Mouse (Mus musculus): Measurements from ENCODE around the gene Apba3. TPM values are rescaled to one million over a fixed set of nuclear protein-coding genes. Genes with fewer than 3 reads are reported as not detected.

The Apba3 gene
- polyA plus RNA-seq, 1 experiment from 2014 or later, result 61.2 TPM

DNA sequence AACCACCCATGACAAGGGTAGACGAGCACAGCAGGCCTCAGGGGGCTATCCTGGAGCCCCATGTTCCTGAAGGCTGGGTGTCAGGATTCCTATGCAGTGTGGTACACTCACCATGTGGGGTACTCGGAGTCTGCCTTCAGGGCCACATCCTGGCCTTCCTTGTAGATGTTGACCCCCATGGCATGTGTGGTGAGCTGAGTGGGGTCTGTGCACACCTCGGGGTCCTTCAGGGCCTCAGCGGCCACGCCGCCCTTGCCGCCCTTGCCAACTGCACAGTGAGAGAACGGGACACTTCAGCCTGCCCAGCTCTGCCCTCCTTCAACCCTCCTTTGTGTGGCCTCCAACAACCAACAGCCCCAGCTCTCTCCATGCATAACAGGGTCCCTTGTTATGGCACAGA lies 1.2 kb upstream of the Apba3 start:
- Histone ChIP-seq H3K9ac (ENCODE audit: low read length) (peak overlapping the region; percentile 49), H3K27ac (ENCODE audit: low read length) (no peak overlapping the region), H3K4me2 (ENCODE audit: low read depth, low read length) (peak overlapping the region; percentile 52), H3K4me1 (replicated peaks; ENCODE audit: control insufficient read depth, insufficient read depth, low read length) (peaks cover 18% of the 10 kb centered on the region), H3K36me3 (ENCODE audit: control insufficient read depth, insufficient read depth, low read length) (peaks cover 14% of the 10 kb centered on the region), H3K27me3 (ENCODE audit: control insufficient read depth, insufficient read depth, low read depth, low read length) (peaks cover under 1% of the 10 kb centered on the region; the same call in 1 of the 2 replicates), H3K9me3 (ENCODE audit: control insufficient read depth, low read length) (peaks cover 5% of the 10 kb centered on the region), H3K4me3 (ENCODE audit: low read length) (peak overlapping the region; percentile 70)
- WGBS, result 93% methylated on average over 8 of the region's 8 CpGs
- ATAC-seq (ENCODE audit: low read depth), result no peak

- Histone ChIP-seq H3K9ac (ENCODE audit: low read length) (peak overlapping the region; percentile 87), H3K27me3 (ENCODE audit: control insufficient read depth, insufficient read depth, low read depth, low read length) (no peaks in the 10 kb centered on the region), H3K9me3 (ENCODE audit: control insufficient read depth, low read length) (no peaks in the 10 kb centered on the region), H3K4me3 (ENCODE audit: low read length) (peak overlapping the region; percentile 71), H3K27ac (ENCODE audit: low read length) (0 out of 2 replicates have a peak overlapping the region, but pooled peaks have one; percentile 15), H3K36me3 (ENCODE audit: control insufficient read depth, insufficient read depth, low read length) (peaks cover 33% of the 10 kb centered on the region), H3K4me1 (replicated peaks; ENCODE audit: control insufficient read depth, insufficient read depth, low read length) (peaks cover 18% of the 10 kb centered on the region), H3K4me2 (ENCODE audit: low read depth, low read length) (peak overlapping the region; percentile 70)
- WGBS, result 2% methylated on average over 23 of the region's 23 CpGs
- ATAC-seq (ENCODE audit: low read depth), result peak; percentile 61
These were observed 1.3 kb downstream of the Apba3 start for GRCm38 (mm10) chr10:81268056-81268455.

- Histone ChIP-seq H3K4me2 (ENCODE audit: low read depth, low read length) (peak overlapping the region; percentile 70), H3K36me3 (ENCODE audit: control insufficient read depth, insufficient read depth, low read length) (peaks cover 38% of the 10 kb centered on the region), H3K9ac (ENCODE audit: low read length) (peak overlapping the region; percentile 87), H3K4me1 (replicated peaks; ENCODE audit: control insufficient read depth, insufficient read depth, low read length) (peaks cover 18% of the 10 kb centered on the region), H3K27me3 (ENCODE audit: control insufficient read depth, insufficient read depth, low read depth, low read length) (no peaks in the 10 kb centered on the region), H3K27ac (ENCODE audit: low read length) (no peak overlapping the region), H3K4me3 (ENCODE audit: low read length) (peak overlapping the region; percentile 71), H3K9me3 (ENCODE audit: control insufficient read depth, low read length) (no peaks in the 10 kb centered on the region)
- no peak for ATAC-seq (ENCODE audit: low read depth)
- 70% methylated on average over 16 of the region's 16 CpGs for WGBS
These were observed 2.1 kb downstream of the Apba3 start for GRCm38 (mm10) chr10:81268643-81269412.

DNA sequence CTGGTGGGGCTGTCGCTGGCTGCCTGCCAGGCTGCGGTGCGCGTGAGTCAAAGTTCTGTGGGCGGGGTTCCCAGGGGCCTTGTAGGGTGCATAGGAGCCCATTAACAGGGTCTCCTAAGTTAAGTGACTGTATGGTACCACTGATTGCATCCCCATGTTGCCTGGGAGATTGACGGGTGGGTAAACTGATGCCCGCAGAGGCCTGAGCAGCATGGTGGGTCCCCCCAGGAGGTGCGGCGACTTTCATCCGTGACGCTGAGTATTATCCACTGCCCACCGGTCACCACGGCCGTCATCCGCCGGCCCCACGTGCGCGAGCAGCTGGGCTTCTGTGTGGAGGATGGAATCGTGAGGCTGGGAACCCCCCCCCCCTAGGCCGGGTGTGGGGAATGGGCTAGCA lies 5.6 kb downstream of the Apba3 start:
- Histone ChIP-seq H3K36me3 (ENCODE audit: control insufficient read depth, insufficient read depth, low read length) (peaks cover 39% of the 10 kb centered on the region), H3K4me3 (ENCODE audit: low read length) (no peak overlapping the region), H3K4me1 (replicated peaks; ENCODE audit: control insufficient read depth, insufficient read depth, low read length) (peaks cover 11% of the 10 kb centered on the region), H3K27me3 (ENCODE audit: control insufficient read depth, insufficient read depth, low read depth, low read length) (no peaks in the 10 kb centered on the region), H3K9ac (ENCODE audit: low read length) (no peak overlapping the region), H3K9me3 (ENCODE audit: control insufficient read depth, low read length) (no peaks in the 10 kb centered on the region), H3K4me2 (ENCODE audit: low read depth, low read length) (no peak overlapping the region), H3K27ac (ENCODE audit: low read length) (no peak overlapping the region)
- WGBS, result 92% methylated on average over 21 of the region's 21 CpGs
- no peak for ATAC-seq (ENCODE audit: low read depth)

DNA sequence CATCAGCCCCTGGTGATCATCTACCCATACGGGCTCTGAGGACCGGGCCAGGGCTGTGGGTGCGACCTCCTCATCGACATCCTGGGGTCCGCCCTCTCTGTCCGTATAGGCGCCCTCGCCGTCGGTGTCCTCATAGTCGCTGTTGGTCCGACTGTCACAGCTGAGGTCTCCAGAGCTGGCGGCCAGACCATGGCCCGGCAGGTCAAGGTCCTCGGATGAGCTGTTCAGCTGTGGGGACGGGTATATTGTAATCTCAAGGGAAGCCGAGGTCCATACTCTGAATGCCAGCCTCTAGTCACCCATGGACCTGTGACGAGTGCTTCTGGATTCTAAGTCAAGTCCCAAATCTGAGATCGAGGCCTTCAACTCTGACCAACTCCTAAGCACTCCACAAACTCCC lies 7.1 kb downstream of the Apba3 start:
- Histone ChIP-seq H3K4me3 (ENCODE audit: low read length) (no peak overlapping the region), H3K9ac (ENCODE audit: low read length) (no peak overlapping the region), H3K27me3 (ENCODE audit: control insufficient read depth, insufficient read depth, low read depth, low read length) (no peaks in the 10 kb centered on the region), H3K4me1 (replicated peaks; ENCODE audit: control insufficient read depth, insufficient read depth, low read length) (peaks cover 7% of the 10 kb centered on the region), H3K27ac (ENCODE audit: low read length) (no peak overlapping the region), H3K36me3 (ENCODE audit: control insufficient read depth, insufficient read depth, low read length) (peaks cover 39% of the 10 kb centered on the region), H3K4me2 (ENCODE audit: low read depth, low read length) (no peak overlapping the region), H3K9me3 (ENCODE audit: control insufficient read depth, low read length) (no peaks in the 10 kb centered on the region)
- 92% methylated on average over 19 of the region's 19 CpGs for WGBS
- ATAC-seq (ENCODE audit: low read depth), result no peak

DNA sequence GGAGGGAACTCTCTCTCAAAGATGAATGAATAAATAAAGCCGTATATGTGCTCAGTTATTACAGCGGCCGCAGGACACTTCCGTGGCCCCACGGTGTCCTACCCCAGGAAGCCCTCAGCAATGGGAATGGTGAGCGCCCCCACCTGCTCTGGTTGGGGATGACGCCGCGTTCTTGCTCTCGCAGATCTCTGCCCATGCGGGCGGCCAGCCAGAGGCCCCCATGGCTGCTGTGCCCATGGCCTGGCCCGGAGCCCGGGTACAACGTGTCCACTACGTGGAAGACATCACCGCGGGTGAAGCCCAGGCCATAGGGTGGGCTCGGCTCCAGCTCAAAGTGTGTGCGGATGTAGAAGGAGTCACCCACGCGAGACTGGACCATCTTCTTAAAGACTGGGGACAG lies 10.9 kb downstream of the Apba3 start:
- no peak for ATAC-seq (ENCODE audit: low read depth)
- Histone ChIP-seq H3K9me3 (ENCODE audit: control insufficient read depth, low read length) (no peaks in the 10 kb centered on the region), H3K4me1 (replicated peaks; ENCODE audit: control insufficient read depth, insufficient read depth, low read length) (peaks cover 4% of the 10 kb centered on the region; the same call in 1 of the 2 replicates), H3K9ac (ENCODE audit: low read length) (no peak overlapping the region), H3K4me2 (ENCODE audit: low read depth, low read length) (no peak overlapping the region), H3K27ac (ENCODE audit: low read length) (no peak overlapping the region), H3K27me3 (ENCODE audit: control insufficient read depth, insufficient read depth, low read depth, low read length) (peaks cover 7% of the 10 kb centered on the region; the same call in 1 of the 2 replicates), H3K36me3 (ENCODE audit: control insufficient read depth, insufficient read depth, low read length) (peaks cover 21% of the 10 kb centered on the region), H3K4me3 (ENCODE audit: low read length) (no peak overlapping the region)
- WGBS, result 72% methylated on average over 22 of the region's 22 CpGs

- Histone ChIP-seq H3K9ac (ENCODE audit: low read length) (peak overlapping the region; percentile 21; the same call in 1 of the 2 replicates), H3K4me3 (ENCODE audit: low read length) (no peak overlapping the region), H3K36me3 (ENCODE audit: control insufficient read depth, insufficient read depth, low read length) (peaks cover 6% of the 10 kb centered on the region), H3K27ac (ENCODE audit: low read length) (no peak overlapping the region), H3K4me2 (ENCODE audit: low read depth, low read length) (no peak overlapping the region), H3K4me1 (replicated peaks; ENCODE audit: control insufficient read depth, insufficient read depth, low read length) (peaks cover 4% of the 10 kb centered on the region; the same call in 1 of the 2 replicates), H3K27me3 (ENCODE audit: control insufficient read depth, insufficient read depth, low read depth, low read length) (peaks cover 22% of the 10 kb centered on the region), H3K9me3 (ENCODE audit: control insufficient read depth, low read length) (no peaks in the 10 kb centered on the region)
- peak; percentile 25; the same call in 1 of the 2 replicates for ATAC-seq (ENCODE audit: low read depth)
- WGBS, result 32% methylated on average over 10 of the region's 10 CpGs
These were observed 12.7 kb downstream of the Apba3 start for GRCm38 (mm10) chr10:81279496-81279895.

DNA sequence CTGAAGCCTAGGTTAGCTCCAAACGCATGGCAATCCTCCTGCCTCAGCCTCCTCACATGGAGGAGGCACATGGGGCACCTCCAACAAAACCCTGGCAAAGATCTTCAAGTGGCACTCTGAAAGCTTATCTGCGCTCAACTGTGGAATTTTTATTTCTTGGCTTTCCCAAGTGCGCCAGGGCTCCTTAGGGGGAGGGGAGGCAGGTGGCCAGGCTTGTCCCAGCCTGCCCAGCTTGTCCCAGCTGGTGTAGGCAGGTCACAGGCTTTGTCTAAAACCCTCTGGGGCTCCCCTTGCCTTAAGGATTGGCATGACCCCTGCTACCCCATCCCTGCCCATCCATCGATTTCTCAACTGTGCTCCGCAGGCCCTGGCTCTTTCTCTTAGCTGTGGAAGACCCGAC lies 17.4 kb downstream of the Apba3 start:
- peak overlapping the region; percentile 8; the same call in 1 of the 2 replicates for H3K9ac ChIP-seq (ENCODE audit: low read length)
- H3K4me1 ChIP-seq (replicated peaks; ENCODE audit: control insufficient read depth, insufficient read depth, low read length), result peaks cover 4% of the 10 kb centered on the region; the same call in 1 of the 2 replicates
- H3K4me2 ChIP-seq (ENCODE audit: low read depth, low read length), result peak overlapping the region; percentile 78; the same call in 1 of the 2 replicates
- 31% methylated on average over 6 of the region's 6 CpGs for WGBS
- peaks cover 34% of the 10 kb centered on the region for H3K27me3 ChIP-seq (ENCODE audit: control insufficient read depth, insufficient read depth, low read depth, low read length)
- ATAC-seq (ENCODE audit: low read depth), result no peak
- no peaks in the 10 kb centered on the region for H3K9me3 ChIP-seq (ENCODE audit: control insufficient read depth, low read length)
- no peaks in the 10 kb centered on the region; the same call in 1 of the 2 replicates for H3K36me3 ChIP-seq (ENCODE audit: control insufficient read depth, insufficient read depth, low read length)
- peak overlapping the region; percentile 56 for H3K27ac ChIP-seq (ENCODE audit: low read length)
- peak overlapping the region; percentile 58 for H3K4me3 ChIP-seq (ENCODE audit: low read length)

- Histone ChIP-seq H3K4me2 (ENCODE audit: low read depth, low read length) (peak overlapping the region; percentile 78), H3K36me3 (ENCODE audit: control insufficient read depth, insufficient read depth, low read length) (no peaks in the 10 kb centered on the region; the same call in 1 of the 2 replicates), H3K27ac (ENCODE audit: low read length) (peak overlapping the region; percentile 76), H3K27me3 (ENCODE audit: control insufficient read depth, insufficient read depth, low read depth, low read length) (peaks cover 34% of the 10 kb centered on the region), H3K4me3 (ENCODE audit: low read length) (peak overlapping the region; percentile 58), H3K9ac (ENCODE audit: low read length) (peak overlapping the region; percentile 8), H3K9me3 (ENCODE audit: control insufficient read depth, low read length) (no peaks in the 10 kb centered on the region), H3K4me1 (replicated peaks; ENCODE audit: control insufficient read depth, insufficient read depth, low read length) (peaks cover 6% of the 10 kb centered on the region)
- ATAC-seq (ENCODE audit: low read depth), result peak; percentile 62
- WGBS, result 7% methylated on average over 17 of the region's 17 CpGs
These were observed 18.0 kb downstream of the Apba3 start for GRCm38 (mm10) chr10:81284719-81285118.

Measured in lung, embryonic 16.5 days (tissue).